Mouse (Mus musculus) gonadal fat pad, adult 2 months (tissue): ENCODE data around the gene Osbpl8. TPM values are rescaled to one million over a fixed set of nuclear protein-coding genes. Genes with fewer than 3 reads are reported as not detected.

Source experiments
- DNase-seq: peaks from one replicate; pipeline ENCODE4 v3.0.0-alpha.2; 2012; ENCODE audit warnings: low read depth
- polyA plus RNA-seq: library from polyadenylated mRNA; depleted of rRNA; stranded (reverse); fragments of >200 nt; gene quantifications from 2 replicates; pipeline ENCODE4 v1.2.3, GENCODE M21; 2012

Osbpl8 gene
- polyA plus RNA-seq, 1 experiment, result 8.0 TPM

GRCm38 (mm10) chr10:111234450-111235288, 70.1 kb downstream of the Osbpl8 start:
- DNase-seq, result no peak

- DNase-seq, result no peak
Measured at GRCm38 (mm10) chr10:111235289-111235570, 70.7 kb downstream of the Osbpl8 start.

- DNase-seq, result no peak
Measured at GRCm38 (mm10) chr10:111237434-111237833, 72.9 kb downstream of the Osbpl8 start.

GRCm38 (mm10) chr10:111242677-111243076, 78.1 kb downstream of the Osbpl8 start:
- no peak for DNase-seq

- DNase-seq, result no peak
Measured at GRCm38 (mm10) chr10:111247609-111248008, 83.1 kb downstream of the Osbpl8 start.

- no peak for DNase-seq
Measured at GRCm38 (mm10) chr10:111248177-111248576, 83.6 kb downstream of the Osbpl8 start.

GRCm38 (mm10) chr10:111250192-111250591, 85.6 kb downstream of the Osbpl8 start:
- no peak for DNase-seq

- DNase-seq, result no peak
Measured at GRCm38 (mm10) chr10:111251666-111252065, 87.1 kb downstream of the Osbpl8 start.

- no peak for DNase-seq
Measured at GRCm38 (mm10) chr10:111255228-111255627, 90.7 kb downstream of the Osbpl8 start.

GRCm38 (mm10) chr10:111256156-111256555, 91.6 kb downstream of the Osbpl8 start:
- no peak for DNase-seq

- DNase-seq, result no peak
Measured at GRCm38 (mm10) chr10:111257358-111257757, 92.8 kb downstream of the Osbpl8 start.

GRCm38 (mm10) chr10:111258256-111258655, 93.7 kb downstream of the Osbpl8 start:
- DNase-seq, result no peak

GRCm38 (mm10) chr10:111271687-111272086, 107.1 kb downstream of the Osbpl8 start:
- DNase-seq, result no peak

- DNase-seq, result no peak
Measured at GRCm38 (mm10) chr10:111272905-111273304, 108.4 kb downstream of the Osbpl8 start.

GRCm38 (mm10) chr10:111273463-111274088, 109.0 kb downstream of the Osbpl8 start:
- DNase-seq, result no peak

GRCm38 (mm10) chr10:111275822-111276221, 111.3 kb downstream of the Osbpl8 start:
- DNase-seq, result no peak

GRCm38 (mm10) chr10:111297631-111298030, 133.1 kb downstream of the Osbpl8 start:
- DNase-seq, result no peak

- DNase-seq, result peak; percentile 38
Measured at GRCm38 (mm10) chr10:111298140-111299098, 133.9 kb downstream of the Osbpl8 start, which contains the start of gene Bbs10. TSS of gene Bbs10 (plus strand) at chr10:111298679.

GRCm38 (mm10) chr10:111299591-111299990, 135.0 kb downstream of the Osbpl8 start:
- no peak for DNase-seq

GRCm38 (mm10) chr10:111301041-111301440, 136.5 kb downstream of the Osbpl8 start:
- DNase-seq, result no peak

GRCm38 (mm10) chr10:111302486-111302885, 137.9 kb downstream of the Osbpl8 start:
- no peak for DNase-seq

- no peak for DNase-seq
Measured at GRCm38 (mm10) chr10:111308850-111309501, 144.4 kb downstream of the Osbpl8 start.
